ENCODE assay signal across 8 mouse cellular contexts in the genomic region with DNA sequence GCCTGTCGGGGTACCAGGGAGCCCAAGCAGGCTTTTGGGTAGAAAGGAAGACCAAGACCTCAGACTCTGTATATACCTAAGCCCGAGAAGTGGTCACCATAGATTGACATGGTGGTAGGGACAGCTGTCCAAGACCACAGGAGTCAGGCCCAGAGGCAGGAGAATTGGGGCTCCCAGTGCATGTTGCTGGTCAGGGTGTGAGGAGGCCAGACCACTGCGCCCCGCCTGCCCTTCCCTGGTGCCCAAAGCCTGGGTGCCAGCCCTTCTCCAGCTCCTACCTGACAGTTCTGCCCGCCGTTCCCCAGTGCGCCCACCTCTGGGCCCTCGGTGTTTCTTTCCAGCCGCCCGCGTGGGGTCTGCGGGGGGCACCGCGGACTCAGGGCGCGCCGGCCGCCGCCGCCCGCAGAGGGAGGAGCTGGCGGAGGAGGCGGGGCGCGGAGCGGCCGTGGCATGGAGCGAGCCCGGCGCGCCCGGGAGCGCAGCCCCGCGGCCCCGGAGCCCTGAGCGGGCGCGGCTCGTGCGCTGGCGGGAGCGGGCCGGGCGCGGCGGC. TPM values are rescaled to one million over a fixed set of nuclear protein-coding genes. Genes with fewer than 3 reads are reported as not detected.
DNase-seq lines count a peak whose midpoint lies in the region; ATAC-seq lines count a peak whose summit lies in the region.

No protein-coding gene starts in this region.

- peak; percentile 78 for ATAC-seq in kidney, embryonic 15.5 days (replicated peaks; ENCODE audit: low FRiP score)
- ATAC-seq in hindbrain, embryonic 12.5 days (ENCODE audit: low FRiP score): peak; percentile 43; the same call in 1 of the 2 replicates
- ATAC-seq in midbrain, embryonic 15.5 days (replicated peaks): peak; percentile 53; the same call in 1 of the 2 replicates

- peaks cover 13% of the 10 kb centered on the region for H3K4me1 ChIP-seq in kidney, embryonic 15.5 days
- H3K4me1 ChIP-seq in hindbrain, embryonic 12.5 days: peaks cover 11% of the 10 kb centered on the region
- H3K4me1 ChIP-seq in midbrain, embryonic 15.5 days: peaks cover 16% of the 10 kb centered on the region; the same call in 1 of the 2 replicates

- peak overlapping the region; percentile 65 for H3K4me3 ChIP-seq in kidney, embryonic 15.5 days (replicated peaks)
- peak overlapping the region; percentile 68 for H3K4me3 ChIP-seq in hindbrain, embryonic 12.5 days
- H3K4me3 ChIP-seq in midbrain, embryonic 15.5 days: peak overlapping the region; percentile 62

- H3K4me2 ChIP-seq in kidney, embryonic 15.5 days: peak overlapping the region; percentile 94
- H3K4me2 ChIP-seq in hindbrain, embryonic 12.5 days (replicated peaks): peak overlapping the region; percentile 99
- peak overlapping the region; percentile 96 for H3K4me2 ChIP-seq in midbrain, embryonic 15.5 days

- 9% methylated on average over 17 of the region's 47 CpGs for WGBS in kidney, embryonic 15.5 days
- 23% methylated on average over 13 of the region's 47 CpGs for WGBS in hindbrain, embryonic 12.5 days
- 4% methylated on average over 38 of the region's 47 CpGs for WGBS in midbrain, embryonic 15.5 days

- H3K36me3 ChIP-seq in kidney, embryonic 15.5 days: no peaks in the 10 kb centered on the region
- H3K36me3 ChIP-seq in hindbrain, embryonic 12.5 days: peaks cover 3% of the 10 kb centered on the region; the same call in 1 of the 2 replicates
- H3K36me3 ChIP-seq in midbrain, embryonic 15.5 days (replicated peaks): 0 out of 2 replicates have a peak, but pooled peaks cover 6% of the 10 kb centered on the region

- no peaks in the 10 kb centered on the region for H3K9me3 ChIP-seq in kidney, embryonic 15.5 days (replicated peaks)
- H3K9me3 ChIP-seq in hindbrain, embryonic 12.5 days (replicated peaks): no peaks in the 10 kb centered on the region
- no peaks in the 10 kb centered on the region for H3K9me3 ChIP-seq in midbrain, embryonic 15.5 days

- peaks cover 48% of the 10 kb centered on the region for H3K27me3 ChIP-seq in kidney, embryonic 15.5 days
- H3K27me3 ChIP-seq in hindbrain, embryonic 12.5 days: peaks cover 41% of the 10 kb centered on the region
- peaks cover 12% of the 10 kb centered on the region for H3K27me3 ChIP-seq in midbrain, embryonic 15.5 days (replicated peaks)

- peak overlapping the region; percentile 33; the same call in 1 of the 2 replicates for H3K9ac ChIP-seq in kidney, embryonic 15.5 days
- H3K9ac ChIP-seq in hindbrain, embryonic 12.5 days: peak overlapping the region; percentile 43; the same call in 1 of the 2 replicates
- peak overlapping the region; percentile 45 for H3K9ac ChIP-seq in midbrain, embryonic 15.5 days

- DNase-seq in kidney, adult 8-10 months: no peak
- peak; percentile 72 to 75 for DNase-seq in cerebellum, postnatal 36 days
- no peak for DNase-seq in thymus, adult 18-20 months
- no peak for DNase-seq in lung, postnatal 25 days (ENCODE audit: low spot score)
- DNase-seq in right cerebral cortex, postnatal 10 days (ENCODE audit: low spot score in 2 of 2): no peak

- H3K27ac ChIP-seq in kidney, embryonic 15.5 days: no peak overlapping the region
- no peak overlapping the region for H3K27ac ChIP-seq in hindbrain, embryonic 12.5 days
- no peak overlapping the region for H3K27ac ChIP-seq in midbrain, embryonic 15.5 days

RNA-seq across cellular contexts. Expression of a gene that starts 23.9 kb away (rescaled TPM):
- 1.8 and 2.2 TPM in 2 replicates for polyA plus RNA-seq in kidney, embryonic 15.5 days (2015; fragmentation: Nextera tagmentation; extraction: Ambion mirVana)
- polyA plus RNA-seq in hindbrain, embryonic 12.5 days (2016; fragmentation: Nextera tagmentation; extraction: Ambion mirVana): 7.5 and 8.1 TPM in 2 replicates
- 16.0 and 16.9 TPM in 2 replicates for polyA plus RNA-seq in midbrain, embryonic 15.5 days (2015; fragmentation: Nextera tagmentation; extraction: Ambion mirVana)

RNA-seq across cellular contexts. Expression of a gene that starts 44.8 kb away (rescaled TPM):
- 0.22 and 0.27 TPM in 2 replicates for polyA plus RNA-seq in kidney, embryonic 15.5 days (2015; fragmentation: Nextera tagmentation; extraction: Ambion mirVana)
- 1.2 and 1.3 TPM in 2 replicates for polyA plus RNA-seq in hindbrain, embryonic 12.5 days (2016; fragmentation: Nextera tagmentation; extraction: Ambion mirVana)
- polyA plus RNA-seq in midbrain, embryonic 15.5 days (2015; fragmentation: Nextera tagmentation; extraction: Ambion mirVana): 2.4 and 3.2 TPM in 2 replicates

RNA-seq across cellular contexts. Expression of a gene that starts 46.1 kb away (rescaled TPM):
- 14.4 and 18.7 TPM in 2 replicates for polyA plus RNA-seq in kidney, embryonic 15.5 days (2015; fragmentation: Nextera tagmentation; extraction: Ambion mirVana)
- polyA plus RNA-seq in hindbrain, embryonic 12.5 days (2016; fragmentation: Nextera tagmentation; extraction: Ambion mirVana): 19.5 and 19.8 TPM in 2 replicates
- polyA plus RNA-seq in midbrain, embryonic 15.5 days (2015; fragmentation: Nextera tagmentation; extraction: Ambion mirVana): 31.9 and 32.3 TPM in 2 replicates

Comparison
In these comparisons a context has a peak if more than half of its experiments do, and no peak if none do; other contexts are left out.
1. DNase-seq: peak in cerebellum, postnatal 36 days (2 of 2); none in kidney, adult 8-10 months (0 of 2), thymus, adult 18-20 months (0 of 2), lung, postnatal 25 days (single experiment) and right cerebral cortex, postnatal 10 days (0 of 2).
2. Peak in every context shown above with its lines, with median percentiles within 50 percentile points of each other: ATAC-seq, H3K4me2 ChIP-seq, H3K4me3 ChIP-seq and H3K9ac ChIP-seq.